Comparison of ENCODE assay signal across 17 mouse cellular contexts in genomic region chr6:39203236-39203635, GRCm38 (mm10). TPM values are rescaled to one million over a fixed set of nuclear protein-coding genes. Genes with fewer than 3 reads are reported as not detected.
DNase-seq lines count a peak whose midpoint lies in the region; ATAC-seq and TF ChIP-seq lines count a peak whose summit lies in the region.
"Had no signal": no experiment of that assay in that cellular context is flagged by ENCODE, and none has a peak within 500 bp of the region (broad histone marks: within the 10 kb centered on the region; RNA-seq: fewer than 3 reads in every experiment).

No protein-coding gene starts in this region.

- H3K9me3 ChIP-seq in heart, embryonic 11.5 days (replicated peaks; ENCODE audit: control insufficient read depth, low read length), result no peaks in the 10 kb centered on the region
- no peaks in the 10 kb centered on the region for H3K9me3 ChIP-seq in stomach, embryonic 14.5 days (ENCODE audit: control insufficient read depth, low read depth, low read length)
- H3K9me3 ChIP-seq in stomach, postnatal 0 days (ENCODE audit: control insufficient read depth, low read length), result no peaks in the 10 kb centered on the region
- H3K9me3 ChIP-seq in liver, embryonic 14.5 days (ENCODE audit: control insufficient read depth, low read length), result no peaks in the 10 kb centered on the region
- H3K9me3 ChIP-seq: hindbrain, embryonic 15.5 days had no signal

- H3K4me1 ChIP-seq in heart, embryonic 11.5 days (ENCODE audit: control insufficient read depth, insufficient read depth, low read length), result peaks cover 6% of the 10 kb centered on the region; the same call in 1 of the 2 replicates
- H3K4me1 ChIP-seq in stomach, embryonic 14.5 days (ENCODE audit: control insufficient read depth, insufficient read depth, low read length), result no peaks in the 10 kb centered on the region
- no peaks in the 10 kb centered on the region for H3K4me1 ChIP-seq in stomach, postnatal 0 days (replicated peaks; ENCODE audit: control insufficient read depth, insufficient read depth)
- peaks cover 22 to 28% of the 10 kb centered on the region in 2 experiments for H3K4me1 ChIP-seq in liver, embryonic 14.5 days (replicated peaks; ENCODE audit: control insufficient read depth in 2 of 2, insufficient read depth in 2 of 2, low read length in 1 of 2)

- no peak overlapping the region for H3K9ac ChIP-seq in heart, embryonic 11.5 days (ENCODE audit: low read depth, low read length)
- H3K9ac ChIP-seq in stomach, embryonic 14.5 days (replicated peaks; ENCODE audit: low read depth, low read length), result no peak overlapping the region
- no peak overlapping the region for H3K9ac ChIP-seq in stomach, postnatal 0 days (ENCODE audit: low read length)
- H3K9ac ChIP-seq in liver, embryonic 14.5 days (replicated peaks), result peak overlapping the region; percentile 97

- TF ChIP-seq EP300 in stomach, postnatal 0 days (optimal IDR thresholded peaks at IDR 0.05), result no peak
- peak; percentile 95 for TF ChIP-seq EP300 in liver, embryonic 14.5 days (IDR thresholded peaks at IDR 0.05; ENCODE audit: low read depth)

- intact Hi-C loops in heart, postnatal 25 days (cut with DNase I), result no loop called here

- no peak overlapping the region for H3K4me3 ChIP-seq in heart, embryonic 11.5 days (ENCODE audit: low read depth, low read length)
- H3K4me3 ChIP-seq in stomach, embryonic 14.5 days (ENCODE audit: low read depth, low read length), result no peak overlapping the region
- H3K4me3 ChIP-seq in stomach, postnatal 0 days (ENCODE audit: low read depth, low read length), result no peak overlapping the region
- peak overlapping the region; percentile 67 to 98 for H3K4me3 ChIP-seq in liver, embryonic 14.5 days (ENCODE audit: insufficient read depth in 1 of 2, low read depth in 2 of 2, low read length in 2 of 2)
- H3K4me3 ChIP-seq: hindbrain, embryonic 15.5 days; left cerebral cortex, adult 2 months; myocyte had no signal

- H3K4me2 ChIP-seq in heart, embryonic 11.5 days, result peak overlapping the region; percentile 40
- no peak overlapping the region for H3K4me2 ChIP-seq in stomach, embryonic 14.5 days (replicated peaks; ENCODE audit: low read depth, low read length)
- H3K4me2 ChIP-seq in stomach, postnatal 0 days (replicated peaks; ENCODE audit: low read depth), result no peak overlapping the region
- H3K4me2 ChIP-seq in liver, embryonic 14.5 days (ENCODE audit: low read depth), result peak overlapping the region; percentile 70
- H3K4me2 ChIP-seq: hindbrain, embryonic 15.5 days; midbrain, embryonic 11.5 days had no signal

- H3K27me3 ChIP-seq in heart, embryonic 11.5 days (ENCODE audit: control insufficient read depth, insufficient read depth, low read length), result no peaks in the 10 kb centered on the region
- no peaks in the 10 kb centered on the region for H3K27me3 ChIP-seq in stomach, embryonic 14.5 days (ENCODE audit: control insufficient read depth, insufficient read depth, low read length)
- H3K27me3 ChIP-seq in stomach, postnatal 0 days (ENCODE audit: control insufficient read depth, insufficient read depth, low read length), result no peaks in the 10 kb centered on the region
- H3K27me3 ChIP-seq in liver, embryonic 14.5 days (ENCODE audit: control insufficient read depth, insufficient read depth, low read length), result no peaks in the 10 kb centered on the region
- H3K27me3 ChIP-seq: hindbrain, embryonic 15.5 days had no signal

- DNase-seq in heart, postnatal 25 days (ENCODE audit: low spot score), result no peak
- DNase-seq in stomach, postnatal 0 days (ENCODE audit: low spot score), result no peak
- DNase-seq in liver, embryonic 14.5 days (ENCODE audit: low read depth in 3 of 3, low spot score in 3 of 3), result peak; percentile 91 to 94 (median 92)
- DNase-seq in yolk sac, embryonic 10.5 days (ENCODE audit: low spot score), result peak; percentile 20
- no peak for DNase-seq in cerebellum, postnatal 10 days
- no peak for DNase-seq in urinary bladder, postnatal 25 days (ENCODE audit: low spot score)
- DNase-seq: cerebellum, adult 9-11 months; kidney, adult 8-10 months; right cerebral cortex, postnatal 4 days; thymus, postnatal 25 days had no signal

- peak; percentile 69; the same call in 1 of the 2 replicates for ATAC-seq in heart, embryonic 11.5 days (replicated peaks; ENCODE audit: insufficient number of reproducible peaks, low FRiP score, low TSS enrichment)
- peak; percentile 46; the same call in 1 of the 2 replicates for ATAC-seq in stomach, embryonic 14.5 days (ENCODE audit: insufficient number of reproducible peaks, insufficient read depth, low FRiP score, low read depth)
- ATAC-seq in stomach, postnatal 0 days (ENCODE audit: low FRiP score, low TSS enrichment), result no peak
- ATAC-seq in liver, embryonic 14.5 days (ENCODE audit: insufficient read depth), result peak; percentile 86
- ATAC-seq: activated CD4-positive, CD25-positive, alpha-beta regulatory T cell, adult 4 months had no signal

- H3K27ac ChIP-seq in heart, embryonic 11.5 days (ENCODE audit: low read depth, low read length), result peak overlapping the region; percentile 46; the same call in 1 of the 2 replicates
- no peak overlapping the region for H3K27ac ChIP-seq in stomach, embryonic 14.5 days (ENCODE audit: low read length)
- no peak overlapping the region for H3K27ac ChIP-seq in stomach, postnatal 0 days (replicated peaks)
- peak overlapping the region; percentile 96 for H3K27ac ChIP-seq in liver, embryonic 14.5 days
- H3K27ac ChIP-seq: hindbrain, embryonic 15.5 days; left cerebral cortex, adult 2 months had no signal

- WGBS in heart, embryonic 11.5 days (ENCODE audit: insufficient replicate concordance), result 56% methylated on average over 4 of the region's 4 CpGs
- 86% methylated on average over 4 of the region's 4 CpGs for WGBS in stomach, embryonic 14.5 days
- 91% methylated on average over 4 of the region's 4 CpGs for WGBS in stomach, postnatal 0 days
- WGBS in liver, embryonic 14.5 days (ENCODE audit: insufficient replicate concordance), result 26% methylated on average over 4 of the region's 4 CpGs

- no peaks in the 10 kb centered on the region for H3K36me3 ChIP-seq in heart, embryonic 11.5 days (ENCODE audit: control insufficient read depth, insufficient read depth, low read length)
- no peaks in the 10 kb centered on the region for H3K36me3 ChIP-seq in stomach, embryonic 14.5 days (ENCODE audit: control insufficient read depth, insufficient read depth, low read length)
- no peaks in the 10 kb centered on the region for H3K36me3 ChIP-seq in stomach, postnatal 0 days (ENCODE audit: control insufficient read depth, insufficient read depth, low read length)
- H3K36me3 ChIP-seq in liver, embryonic 14.5 days (replicated peaks; ENCODE audit: control insufficient read depth, insufficient read depth, low read depth), result no peaks in the 10 kb centered on the region
- H3K36me3 ChIP-seq: hindbrain, embryonic 15.5 days had no signal

- no peak for TF ChIP-seq CTCF in stomach, postnatal 0 days (IDR thresholded peaks at IDR 0.05; ENCODE audit: low read depth)
- TF ChIP-seq CTCF in liver, embryonic 14.5 days (IDR thresholded peaks at IDR 0.05; ENCODE audit: low read depth), result 0 out of 2 replicates have a peak, but pooled peaks have one; percentile 8

RNA-seq across cellular contexts. Expression of gene Kdm7a, which starts 3.4 kb away (rescaled TPM):
- 5.2 and 5.8 TPM in 2 replicates for polyA plus RNA-seq in heart, embryonic 11.5 days (2014; fragmentation: Nextera tagmentation; extraction: Ambion mirVana)
- total RNA-seq in heart, postnatal 25 days (2021), result 10 to 100 TPM; 17.2 to 19.9 TPM
- 6.5 and 7.2 TPM in 2 replicates for polyA plus RNA-seq in stomach, embryonic 14.5 days (2014; fragmentation: Nextera tagmentation; extraction: Ambion mirVana)
- polyA plus RNA-seq in stomach, postnatal 0 days (2015; fragmentation: Nextera tagmentation; extraction: Ambion mirVana), result 2.5 and 2.6 TPM in 2 replicates
- polyA plus RNA-seq in liver, embryonic 14.5 days (2012; rRNA removed), result 4.5 and 6.7 TPM in 2 replicates
- 9.1 and 11.1 TPM in 2 replicates for polyA plus RNA-seq in liver, embryonic 14.5 days (2014; fragmentation: Nextera tagmentation; extraction: Ambion mirVana)

Comparison
In these comparisons a context has a peak if more than half of its experiments do, and no peak if none do; other contexts are left out.
1. H3K27ac ChIP-seq: peak in heart, embryonic 11.5 days (single experiment) and liver, embryonic 14.5 days (single experiment); none in stomach, embryonic 14.5 days (single experiment) and stomach, postnatal 0 days (single experiment).
2. H3K4me2 ChIP-seq: peak in heart, embryonic 11.5 days (single experiment) and liver, embryonic 14.5 days (single experiment); none in stomach, embryonic 14.5 days (single experiment) and stomach, postnatal 0 days (single experiment).
3. H3K4me3 ChIP-seq: peak in liver, embryonic 14.5 days (2 of 2); none in heart, embryonic 11.5 days (single experiment), stomach, embryonic 14.5 days (single experiment) and stomach, postnatal 0 days (single experiment).
4. DNase-seq: peak in liver, embryonic 14.5 days (3 of 3) and yolk sac, embryonic 10.5 days (single experiment); none in heart, postnatal 25 days (single experiment), stomach, postnatal 0 days (single experiment), cerebellum, postnatal 10 days (0 of 2) and urinary bladder, postnatal 25 days (single experiment).